Mouse (Mus musculus) layer of hippocampus, adult 6 months (tissue): ENCODE measurements around the gene Cass4. TPM values are rescaled to one million over a fixed set of nuclear protein-coding genes. Genes with fewer than 3 reads are reported as not detected.

Source experiments
- long read RNA-seq, 2 experiments: library from polyadenylated mRNA; unstranded; transcript quantifications; one replicate each; pipeline ENCODE4 v2.0.0; 2019 to 2020
- polyA plus RNA-seq: library from polyadenylated mRNA; unstranded; fragments of <200 nt; fragmentation: Nextera tagmentation; gene quantifications from 2 replicates; pipeline ENCODE4 v1.2.3, GENCODE M21; 2021

Cass4 gene
- polyA plus RNA-seq: 0.29 and 0.36 TPM in 2 replicates
- long read RNA-seq, experiment 1: 0 reads
- long read RNA-seq, experiment 2, partial matches to known transcripts: 0 of 1 reads
- long read RNA-seq, experiment 2, other reads (novel, unspliced or antisense): 0 of 1 reads

DNA sequence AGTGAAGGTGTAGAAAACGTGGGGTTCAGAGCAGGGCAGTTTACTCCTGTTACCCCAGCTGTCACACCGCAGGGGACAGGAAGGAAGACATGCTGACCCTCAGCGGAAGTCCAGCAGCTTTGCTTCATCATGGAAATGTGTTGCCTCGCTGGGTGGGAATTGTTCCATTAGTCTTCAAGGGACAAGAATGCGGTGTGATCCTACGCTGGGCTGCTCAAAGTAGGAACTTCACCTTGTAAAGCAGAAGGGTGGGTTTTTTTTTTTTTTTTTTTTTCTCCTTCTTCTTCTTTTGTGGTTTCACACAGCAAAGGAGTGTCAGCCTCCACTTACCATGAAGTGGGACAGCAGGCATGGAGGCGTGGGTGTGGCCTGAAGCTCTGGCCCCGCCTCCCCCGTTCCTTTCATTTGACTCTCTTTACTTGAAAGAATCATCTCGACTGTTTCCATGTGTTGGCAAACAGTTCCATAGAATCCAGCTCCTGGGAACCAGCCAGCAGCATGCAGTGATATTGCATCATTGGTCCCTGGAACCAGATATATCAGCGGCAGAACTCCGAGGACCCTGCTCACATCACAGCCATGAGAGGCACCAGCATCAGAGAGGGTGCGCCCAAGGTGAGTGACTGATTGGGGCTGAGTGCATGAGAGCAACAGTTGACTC is at the start of gene Cass4:
Gene Cass4 (plus strand): TSS at position 404 of the 661 bp plus-strand sequence.

DNA sequence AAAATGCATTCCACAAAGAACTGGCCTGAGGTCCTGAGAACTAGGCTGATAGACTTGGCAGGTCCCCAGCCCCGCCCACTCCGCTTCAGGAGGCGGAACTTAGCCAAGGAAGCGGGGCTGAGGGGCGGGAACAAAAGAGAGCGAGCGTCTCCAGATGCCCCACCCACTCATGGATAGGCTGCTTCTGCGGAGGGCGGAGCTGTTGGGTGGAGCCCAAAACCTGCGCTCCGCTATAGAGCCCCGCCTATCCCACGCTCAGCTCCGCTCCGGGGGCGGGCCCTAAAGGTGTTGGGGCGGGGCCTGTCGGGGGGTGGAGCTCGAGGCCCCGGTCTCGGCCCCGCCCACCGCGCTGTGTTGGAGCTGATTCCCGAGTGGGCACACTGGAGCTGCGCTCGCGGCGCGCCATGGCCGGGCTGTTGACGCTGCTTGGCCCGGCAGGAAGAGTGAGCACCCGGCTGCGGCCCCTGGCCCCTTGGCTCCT is 48.3 kb upstream of the Cass4 start, which contains the start of gene Fam210b:
Gene Fam210b (plus strand): TSS at position 308 of the 481 bp plus-strand sequence.

DNA sequence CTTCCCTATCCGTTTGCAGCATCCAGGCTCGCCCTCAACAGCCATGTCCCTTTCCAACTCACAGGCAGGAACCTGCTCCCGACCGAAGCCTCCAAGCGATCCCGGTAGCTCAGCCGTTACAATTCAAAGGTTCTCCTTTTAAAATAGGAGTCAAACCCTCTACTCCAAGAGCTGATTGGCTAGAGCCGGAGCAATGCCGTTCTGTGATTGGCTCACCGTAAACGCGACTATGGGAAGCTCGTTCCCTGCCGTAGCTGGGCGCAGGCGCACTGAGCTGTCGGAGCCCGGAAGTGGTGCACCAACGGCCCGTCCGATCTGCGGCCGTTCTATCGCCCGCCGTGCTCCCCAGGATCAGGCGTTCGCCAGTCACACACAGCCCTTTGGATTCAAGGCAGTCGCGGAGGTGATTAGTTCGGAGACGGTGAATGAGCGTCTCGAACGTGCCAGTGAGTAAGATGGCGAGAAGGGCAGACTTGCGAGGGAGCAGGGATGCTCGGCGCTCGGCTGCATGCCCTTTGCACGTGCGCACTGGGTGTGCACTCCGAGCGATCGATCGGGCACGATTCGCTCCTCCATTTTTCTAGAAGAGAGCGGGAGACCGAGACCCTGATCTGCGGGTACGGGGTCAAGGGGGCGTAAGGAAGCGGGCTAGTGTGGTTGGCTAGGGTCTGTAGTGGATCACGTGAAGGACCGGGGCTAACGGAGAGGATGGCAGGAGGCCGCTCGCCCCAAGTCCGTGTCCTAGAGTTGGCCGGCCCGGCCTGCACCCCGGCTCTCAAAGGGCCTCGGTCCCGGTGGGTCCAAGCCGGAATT is 23.0 kb upstream of the Cass4 start, which contains the start of the genes Aurka and Cstf1:
Gene Aurka (minus strand): TSS at position 125 of the 813 bp plus-strand sequence.
Gene Cstf1 (plus strand): TSS at position 271 of the 813 bp plus-strand sequence.

DNA sequence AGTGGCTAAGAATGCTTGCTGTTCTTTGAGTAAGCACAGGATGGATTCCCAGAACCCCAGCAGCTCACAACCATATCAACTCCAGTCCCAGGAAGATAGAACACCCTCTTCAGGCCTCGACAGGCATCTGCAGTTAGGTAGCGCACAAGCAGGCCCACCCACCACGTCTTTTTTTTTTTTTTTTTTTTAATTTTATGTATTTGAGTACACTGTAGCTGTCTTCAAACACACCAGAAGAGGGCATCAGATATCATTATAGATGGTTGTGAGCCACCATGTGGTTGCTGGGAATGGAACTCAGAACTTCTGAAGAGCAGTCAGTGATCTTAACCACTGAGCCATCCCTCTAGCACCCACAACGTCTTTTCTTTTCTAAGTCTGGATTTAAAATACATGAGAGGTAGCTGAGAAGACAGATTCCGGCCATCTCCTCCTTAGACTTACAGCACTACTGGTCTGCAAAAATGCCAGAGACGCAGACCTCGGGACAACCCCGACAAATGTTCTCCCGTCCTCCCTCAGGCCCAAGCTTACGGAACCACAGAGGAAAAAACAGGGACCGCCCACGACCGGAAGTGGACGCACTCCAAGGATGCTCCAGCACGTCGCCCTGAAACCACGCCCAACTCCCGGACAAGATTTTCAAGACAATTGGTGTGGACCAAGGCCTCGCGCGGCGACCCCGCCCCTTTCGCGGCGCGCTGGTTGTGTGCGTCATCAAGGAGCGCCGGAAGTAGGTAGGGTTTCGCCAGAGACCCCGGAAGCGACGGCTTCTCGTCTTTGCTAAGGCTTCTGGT is 46.4 kb downstream of the Cass4 start, which contains the start of gene Rtf2:
Gene Rtf2 (plus strand): TSS at position 714 of the 797 bp plus-strand sequence.

DNA sequence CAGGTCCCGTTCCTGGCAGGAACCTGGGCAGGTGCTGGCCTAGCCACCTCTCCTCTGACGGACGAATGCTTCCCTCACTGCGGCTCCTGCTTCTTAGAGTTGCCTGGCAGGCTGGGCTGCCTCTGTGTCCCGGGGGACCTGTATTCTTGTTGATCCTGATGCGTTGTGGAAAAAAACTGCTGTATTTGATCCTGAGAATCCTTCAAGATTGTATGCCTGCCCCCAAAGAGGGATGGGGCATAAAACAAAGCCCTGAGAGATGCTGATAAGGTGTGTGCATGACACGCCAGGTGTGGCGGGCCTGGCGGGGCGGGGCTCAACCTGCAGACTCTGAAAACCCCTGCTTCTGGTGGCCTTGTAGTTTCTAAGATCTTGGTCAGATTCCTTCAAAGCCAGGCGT is 64.9 kb downstream of the Cass4 start, which contains the start of gene Gcnt7:
Gene Gcnt7 (minus strand): TSS at position 101 of the 400 bp plus-strand sequence.

GRCm38 (mm10) chr2:172472318-172472717 is 78.7 kb downstream of the Cass4 start, which contains the start of gene Fam209:
Gene Fam209 (plus strand): TSS chr2:172472520.

Other genes starting within 250 kb of the Cass4 start
- 0.50 and 0.68 TPM in 2 replicates for gene Mc3r, start 145.3 kb upstream of the Cass4 start, polyA plus RNA-seq
- gene Fam210b, start 48.2 kb upstream of the Cass4 start, polyA plus RNA-seq: 23.6 and 25.1 TPM in 2 replicates
- 1.5 and 1.8 TPM in 2 replicates for gene Aurka, start 23.3 kb upstream of the Cass4 start, polyA plus RNA-seq
- 28.1 and 31.4 TPM in 2 replicates for gene Cstf1, start 23.1 kb upstream of the Cass4 start, polyA plus RNA-seq
- 60.5 and 65.4 TPM in 2 replicates for gene Rtf2, start 46.8 kb downstream of the Cass4 start, polyA plus RNA-seq
- not detected in 2 replicates for gene Gcnt7, start 64.8 kb downstream of the Cass4 start, polyA plus RNA-seq
- not detected in 2 replicates for gene Fam209, start 78.7 kb downstream of the Cass4 start, polyA plus RNA-seq
- gene Tfap2c, start 155.8 kb downstream of the Cass4 start, polyA plus RNA-seq: not detected in 2 replicates